Mouse (Mus musculus) midbrain, postnatal 0 days (tissue): ENCODE results near the gene Sfpq. TPM values are rescaled to one million over a fixed set of nuclear protein-coding genes. Genes with fewer than 3 reads are reported as not detected.

Experiments used
- ATAC-seq: fragments of 200-750 bp; cut with Nextera tagmentation; 2 replicates; pipeline ENCODE4 v1.8.0; 2017; ENCODE audit warnings: moderate number of reproducible peaks, mild to moderate bottlenecking, moderate TSS enrichment, moderate library complexity; ENCODE audit not compliant: low FRiP score
- DNase-seq: peaks from one replicate; pipeline ENCODE4 v3.0.0-alpha.2; 2015; ENCODE audit warnings: low spot score
- H3K27ac ChIP-seq: fragments of 300-500 bp; sonication (generic); 2 replicates; pipeline ENCODE4 v1.5.1; 2014; ENCODE audit warnings: low read depth, mild to moderate bottlenecking, low read length, mixed read lengths
- H3K27me3 ChIP-seq: fragments of 300-500 bp; sonication (generic); 2 replicates; pipeline ENCODE4 v1.6.1; 2014; ENCODE audit warnings: low read length, control low read depth, mixed read lengths; ENCODE audit not compliant: insufficient read depth
- H3K36me3 ChIP-seq: fragments of 300-500 bp; sonication (generic); 2 replicates; pipeline ENCODE4 v1.6.1; 2014; ENCODE audit warnings: low read length, control low read depth, mixed read lengths; ENCODE audit not compliant: insufficient read depth
- H3K4me1 ChIP-seq: fragments of 300-500 bp; sonication (generic); 2 replicates; pipeline ENCODE4 v1.6.1; 2014; ENCODE audit warnings: mild to moderate bottlenecking, control low read depth, antibody characterized with exemption, low read length, mixed read lengths; ENCODE audit not compliant: insufficient read depth
- H3K4me2 ChIP-seq: fragments of 300-500 bp; sonication (generic); 2 replicates; pipeline ENCODE4 v1.6.1; 2014; ENCODE audit warnings: low read depth, mild to moderate bottlenecking, low read length, mixed read lengths; ENCODE audit not compliant: poor library complexity, severe bottlenecking
- H3K4me3 ChIP-seq: fragments of 300-500 bp; sonication (generic); 2 replicates; pipeline ENCODE4 v1.5.1; 2014; ENCODE audit warnings: low read depth, mild to moderate bottlenecking, low read length, moderate library complexity
- H3K9ac ChIP-seq: fragments of 300-500 bp; sonication (generic); replicated peaks from 2 replicates; pipeline ENCODE4 v1.6.1; 2014; ENCODE audit warnings: mild to moderate bottlenecking, low read length, moderate library complexity, mixed read lengths; ENCODE audit not compliant: poor library complexity, severe bottlenecking
- H3K9me3 ChIP-seq: fragments of 300-500 bp; sonication (generic); 2 replicates; pipeline ENCODE4 v1.6.1; 2016; ENCODE audit warnings: low read length, control low read depth
- CTCF ChIP-seq: IDR thresholded peaks from 2 replicates; pipeline ENCODE4 v1.5.1; 2016; ENCODE audit warnings: antibody characterized with exemption, mild to moderate bottlenecking
- WGBS: fragments of 180-500 bp; shearing (Covaris S2); extraction: QIAGEN DNeasy Blood & Tissue Kit; methylation state at CpG from one replicate; pipeline ENCODE4 v1.1.7; 2014; 5-methylcytosine and 5-hydroxymethylcytosine counted together
- polyA plus RNA-seq: library from polyadenylated mRNA; unstranded; fragments of >200 nt; fragmentation: Nextera tagmentation; extraction: Ambion mirVana; gene quantifications from 2 replicates; pipeline ENCODE4 v1.2.1, GENCODE M21; 2015
- total RNA-seq: library from RNA; depleted of rRNA; stranded (reverse); fragments of >200 nt; gene quantifications from 2 replicates; pipeline ENCODE4 v1.2.3, GENCODE M21; 2014

The Sfpq gene
- total and polyA plus RNA-seq, 2 experiments from 2014 or later: 63.2 to 157 TPM

- under 1% methylated on average over 9 of the region's 9 CpGs for WGBS
- ATAC-seq: no peak
- Histone ChIP-seq H3K27ac (no peak overlapping the region), H3K9me3 (no peaks in the 10 kb centered on the region), H3K4me2 (peak overlapping the region; percentile 88), H3K27me3 (no peaks in the 10 kb centered on the region), H3K4me3 (peak overlapping the region; percentile 97), H3K4me1 (peaks cover 3% of the 10 kb centered on the region; the same call in 1 of the 2 replicates), H3K36me3 (peaks cover 14% of the 10 kb centered on the region; the same call in 1 of the 2 replicates), H3K9ac (peak overlapping the region; percentile 100)
- TF ChIP-seq CTCF: no peak
- DNase-seq: no peak
These were observed 2.1 kb downstream of the Sfpq start for GRCm38 (mm10) chr4:127023201-127023600.

GRCm38 (mm10) chr4:127024240-127024639, 3.1 kb downstream of the Sfpq start:
- peaks cover 3% of the 10 kb centered on the region; the same call in 1 of the 2 replicates for H3K4me1 ChIP-seq
- H3K27ac ChIP-seq: no peak overlapping the region
- no peaks in the 10 kb centered on the region for H3K27me3 ChIP-seq
- TF ChIP-seq CTCF: no peak
- DNase-seq: no peak
- H3K4me3 ChIP-seq: peak overlapping the region; percentile 97
- H3K4me2 ChIP-seq: peak overlapping the region; percentile 88
- WGBS: 24% methylated on average over 1 of the region's 1 CpGs
- no peak overlapping the region for H3K9ac ChIP-seq
- ATAC-seq: no peak
- H3K9me3 ChIP-seq: no peaks in the 10 kb centered on the region
- peaks cover 19% of the 10 kb centered on the region; the same call in 1 of the 2 replicates for H3K36me3 ChIP-seq

- no peak overlapping the region for H3K4me2 ChIP-seq
- no peak overlapping the region for H3K9ac ChIP-seq
- no peaks in the 10 kb centered on the region for H3K27me3 ChIP-seq
- DNase-seq (no peak), ATAC-seq (no peak)
- WGBS: 90% methylated on average over 4 of the region's 4 CpGs
- no peak overlapping the region for H3K27ac ChIP-seq
- H3K4me3 ChIP-seq: no peak overlapping the region
- no peak for TF ChIP-seq CTCF
- peaks cover 31% of the 10 kb centered on the region for H3K36me3 ChIP-seq
- H3K9me3 ChIP-seq: no peaks in the 10 kb centered on the region
- peaks cover 3% of the 10 kb centered on the region; the same call in 1 of the 2 replicates for H3K4me1 ChIP-seq
These were observed 5.7 kb downstream of the Sfpq start for GRCm38 (mm10) chr4:127026826-127027225.

- H3K4me1 ChIP-seq: peaks cover 3% of the 10 kb centered on the region; the same call in 1 of the 2 replicates
- H3K4me2 ChIP-seq: no peak overlapping the region
- WGBS: 64% methylated on average over 4 of the region's 4 CpGs
- H3K9ac ChIP-seq: no peak overlapping the region
- no peaks in the 10 kb centered on the region for H3K9me3 ChIP-seq
- H3K27ac ChIP-seq: no peak overlapping the region
- TF ChIP-seq CTCF: peak; percentile 72
- no peak overlapping the region for H3K4me3 ChIP-seq
- ATAC-seq (no peak), DNase-seq (peak; percentile 69)
- peaks cover 34% of the 10 kb centered on the region for H3K36me3 ChIP-seq
- no peaks in the 10 kb centered on the region for H3K27me3 ChIP-seq
These were observed 6.4 kb downstream of the Sfpq start for GRCm38 (mm10) chr4:127027228-127028190.

- no peak overlapping the region for H3K4me2 ChIP-seq
- 93% methylated on average over 3 of the region's 3 CpGs for WGBS
- no peak for ATAC-seq
- TF ChIP-seq CTCF: no peak
- no peak overlapping the region for H3K27ac ChIP-seq
- no peaks in the 10 kb centered on the region for H3K4me1 ChIP-seq
- H3K4me3 ChIP-seq: no peak overlapping the region
- H3K9me3 ChIP-seq: no peaks in the 10 kb centered on the region
- no peaks in the 10 kb centered on the region for H3K27me3 ChIP-seq
- no peak overlapping the region for H3K9ac ChIP-seq
- DNase-seq: no peak
- peaks cover 48% of the 10 kb centered on the region for H3K36me3 ChIP-seq
These were observed 16.0 kb downstream of the Sfpq start for GRCm38 (mm10) chr4:127037158-127037557.
